Mouse (Mus musculus) stomach, embryonic 16.5 days (tissue): ENCODE measurements at regions not wholly inside any gene's neighbourhood (a gene's known extent, or its start where the extent isn't known, plus 50 kb on each side); places are given as distances from the start of the nearest gene placed in this dataset.

Experiments
- ATAC-seq: fragments of 200-750 bp; cut with Nextera tagmentation; 2 replicates; pipeline ENCODE4 v1.8.0; 2017; ENCODE audit warnings: moderate number of reproducible peaks, moderate TSS enrichment; ENCODE audit not compliant: insufficient read depth, low FRiP score
- H3K27ac ChIP-seq: fragments of 300-500 bp; sonication (generic); 2 replicates; pipeline ENCODE4 v1.5.1; 2014; ENCODE audit warnings: low read length
- H3K27me3 ChIP-seq: fragments of 300-500 bp; sonication (generic); 2 replicates; pipeline ENCODE4 v1.6.1; 2014; ENCODE audit warnings: low read length, control low read depth, mixed read lengths; ENCODE audit not compliant: control insufficient read depth, insufficient read depth
- H3K36me3 ChIP-seq: fragments of 300-500 bp; sonication (generic); 2 replicates; pipeline ENCODE4 v1.6.1; 2014; ENCODE audit warnings: low read length; ENCODE audit not compliant: control insufficient read depth, insufficient read depth
- H3K4me1 ChIP-seq: fragments of 300-500 bp; sonication (generic); 2 replicates; pipeline ENCODE4 v1.6.1; 2014; ENCODE audit warnings: low read length, control low read depth, mixed read lengths; ENCODE audit not compliant: control insufficient read depth, insufficient read depth
- H3K4me2 ChIP-seq: fragments of 300-500 bp; sonication (generic); 2 replicates; pipeline ENCODE4 v1.6.1; 2014; ENCODE audit warnings: low read depth, low read length, mixed read lengths
- H3K4me3 ChIP-seq: fragments of 300-500 bp; sonication (generic); replicated peaks from 2 replicates; pipeline ENCODE4 v1.5.1; 2014; ENCODE audit warnings: mild to moderate bottlenecking, low read length
- H3K9ac ChIP-seq: fragments of 300-500 bp; sonication (generic); 2 replicates; pipeline ENCODE4 v1.6.1; 2014; ENCODE audit warnings: low read length
- H3K9me3 ChIP-seq: fragments of 300-500 bp; sonication (generic); replicated peaks from 2 replicates; pipeline ENCODE4 v1.6.1; 2016; ENCODE audit warnings: low read length, control low read depth; ENCODE audit not compliant: control insufficient read depth
- WGBS: fragments of 180-500 bp; shearing (Covaris S2); extraction: QIAGEN DNeasy Blood & Tissue Kit; methylation state at CpG from one replicate; pipeline ENCODE4 v1.1.7; 2014; 5-methylcytosine and 5-hydroxymethylcytosine counted together

DNA sequence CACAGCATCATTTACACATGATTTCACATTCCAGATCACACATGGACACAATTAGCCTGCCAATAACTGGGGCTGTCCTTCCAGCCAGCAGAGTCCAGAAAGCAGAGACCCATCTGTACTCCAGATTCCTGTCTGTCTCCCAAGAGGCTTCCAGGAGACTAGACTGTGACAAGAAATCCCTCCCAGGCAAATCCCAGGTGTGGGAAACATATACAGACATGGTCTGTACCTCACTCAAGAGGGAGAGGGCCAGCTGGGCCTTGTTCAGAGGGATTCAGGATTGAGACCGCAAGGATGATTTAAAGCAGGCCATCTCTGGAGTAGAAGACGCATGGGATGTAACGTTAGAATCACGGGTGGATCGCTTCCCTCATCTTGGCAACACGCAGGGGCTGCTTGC is 182.7 kb upstream of the Prr30 start:
- no peaks in the 10 kb centered on the region for H3K27me3 ChIP-seq
- H3K36me3 ChIP-seq, result no peaks in the 10 kb centered on the region
- H3K9ac ChIP-seq, result no peak overlapping the region
- H3K9me3 ChIP-seq, result no peaks in the 10 kb centered on the region
- WGBS, result 50% methylated on average over 6 of the region's 6 CpGs
- no peak overlapping the region for H3K27ac ChIP-seq
- H3K4me2 ChIP-seq, result no peak overlapping the region
- peak; percentile 37; the same call in 1 of the 2 replicates for ATAC-seq
- H3K4me1 ChIP-seq, result peaks cover 3% of the 10 kb centered on the region; the same call in 1 of the 2 replicates
- no peak overlapping the region for H3K4me3 ChIP-seq

DNA sequence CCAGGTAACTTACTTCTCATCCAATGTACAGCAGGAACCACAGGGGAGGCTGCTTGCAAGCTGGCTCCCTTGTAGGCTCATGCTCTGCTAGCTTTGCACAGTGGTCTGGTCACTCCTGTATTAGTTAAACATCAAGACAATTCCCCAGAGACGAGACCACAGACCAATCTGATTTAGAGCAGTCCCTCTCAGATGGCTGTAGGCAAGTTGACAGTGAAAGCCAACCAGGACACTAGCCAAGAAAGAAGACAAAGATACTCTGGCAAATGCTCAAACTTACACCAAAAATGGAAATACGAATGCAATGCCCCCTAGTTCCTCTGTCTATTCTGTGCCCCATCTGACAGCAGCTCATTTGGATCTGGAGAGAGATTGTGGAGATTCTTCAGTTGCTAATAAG is 181.8 kb upstream of the Prr30 start:
- no peak for ATAC-seq
- Histone ChIP-seq H3K4me1 (peaks cover 3% of the 10 kb centered on the region; the same call in 1 of the 2 replicates), H3K36me3 (no peaks in the 10 kb centered on the region), H3K27ac (no peak overlapping the region), H3K4me2 (no peak overlapping the region), H3K9me3 (no peaks in the 10 kb centered on the region), H3K27me3 (no peaks in the 10 kb centered on the region), H3K9ac (no peak overlapping the region), H3K4me3 (no peak overlapping the region)
- WGBS, result 52% methylated on average over 2 of the region's 2 CpGs

DNA sequence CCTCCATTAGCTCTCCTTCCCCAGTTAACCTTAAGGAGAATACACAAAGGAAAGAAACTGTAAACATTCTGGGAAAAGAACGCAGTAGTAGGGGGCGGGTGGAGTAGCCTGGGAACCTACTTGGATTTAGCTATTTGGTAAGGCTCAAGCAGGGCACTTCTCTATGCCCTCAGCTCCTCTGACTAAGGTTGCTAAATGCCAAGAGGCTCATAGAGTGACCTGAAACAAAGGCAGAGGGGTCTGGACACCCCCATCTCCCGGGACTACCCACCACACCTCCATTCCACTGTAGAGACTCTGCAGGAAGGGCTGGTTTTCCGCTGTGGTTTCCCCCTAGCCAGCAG is 179.5 kb upstream of the Prr30 start:
- Histone ChIP-seq H3K4me1 (peaks cover 3% of the 10 kb centered on the region; the same call in 1 of the 2 replicates), H3K36me3 (no peaks in the 10 kb centered on the region), H3K9ac (peak overlapping the region; percentile 28; the same call in 1 of the 2 replicates), H3K9me3 (no peaks in the 10 kb centered on the region), H3K27me3 (no peaks in the 10 kb centered on the region), H3K4me3 (peak overlapping the region; percentile 38; the same call in 1 of the 2 replicates), H3K4me2 (peak overlapping the region; percentile 67), H3K27ac (no peak overlapping the region)
- 0 out of 2 replicates have a peak, but pooled peaks have one; percentile 6 for ATAC-seq
- WGBS, result 37% methylated on average over 4 of the region's 4 CpGs

DNA sequence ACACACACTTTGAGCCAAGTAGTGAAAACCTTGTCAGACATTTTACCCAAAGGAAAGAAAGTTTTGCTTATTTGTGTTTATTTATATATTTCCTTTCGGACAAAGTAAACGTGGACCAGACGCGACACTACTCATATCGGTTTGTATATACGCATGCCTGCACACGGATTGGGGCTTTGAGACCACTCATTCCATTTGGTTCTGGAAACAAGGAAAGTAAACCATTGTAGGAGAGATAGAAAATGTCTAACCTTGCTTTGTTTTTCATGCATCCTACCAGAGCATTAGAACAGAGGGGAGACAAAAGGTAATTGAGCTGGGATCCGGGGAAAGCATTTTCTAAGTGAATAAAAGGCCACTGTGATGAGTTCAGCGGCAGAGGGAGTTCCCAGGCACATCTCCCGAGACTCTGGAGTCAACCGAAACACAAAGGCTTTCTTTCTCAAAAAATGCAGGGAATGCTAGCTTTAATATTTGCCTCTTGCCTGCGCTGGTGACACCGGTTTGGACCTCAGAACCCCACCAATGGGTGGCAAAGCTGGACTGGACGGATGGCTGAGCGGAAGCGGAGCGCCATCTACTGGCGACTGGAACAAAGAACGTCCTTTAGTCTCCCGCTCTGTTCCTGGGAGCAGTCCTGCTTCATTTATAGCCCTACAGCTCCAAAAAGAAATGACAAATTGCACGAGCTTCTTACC is 179.0 kb upstream of the Prr30 start:
- H3K4me1 ChIP-seq, result peaks cover 3% of the 10 kb centered on the region; the same call in 1 of the 2 replicates
- no peaks in the 10 kb centered on the region for H3K36me3 ChIP-seq
- ATAC-seq, result peak; percentile 85
- no peaks in the 10 kb centered on the region for H3K27me3 ChIP-seq
- no peak overlapping the region for H3K27ac ChIP-seq
- peak overlapping the region; percentile 38 for H3K4me3 ChIP-seq
- peak overlapping the region; percentile 65 for H3K9ac ChIP-seq
- no peaks in the 10 kb centered on the region for H3K9me3 ChIP-seq
- H3K4me2 ChIP-seq, result peak overlapping the region; percentile 67
- 17% methylated on average over 21 of the region's 21 CpGs for WGBS

DNA sequence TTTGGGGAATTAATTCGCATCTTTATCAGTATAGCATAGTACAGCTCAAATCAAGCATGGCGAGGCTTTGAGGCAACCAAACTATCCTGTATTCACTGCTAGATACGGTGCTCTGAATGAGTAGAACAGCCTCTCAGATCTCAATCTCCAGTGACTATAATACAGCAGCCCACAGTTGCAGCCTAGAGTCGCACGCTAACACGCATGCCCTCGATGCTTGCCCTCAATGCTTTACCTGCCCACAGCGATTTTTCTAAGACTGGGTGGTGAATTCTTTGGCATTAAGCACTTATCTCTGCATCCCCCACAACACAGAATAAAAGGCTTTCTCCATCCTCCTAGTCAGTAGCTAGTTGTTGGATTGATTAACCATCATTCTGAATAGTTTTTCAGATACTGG is 178.4 kb upstream of the Prr30 start:
- H3K36me3 ChIP-seq, result no peaks in the 10 kb centered on the region
- H3K4me1 ChIP-seq, result peaks cover 3% of the 10 kb centered on the region; the same call in 1 of the 2 replicates
- H3K27ac ChIP-seq, result no peak overlapping the region
- H3K9ac ChIP-seq, result no peak overlapping the region
- ATAC-seq, result no peak
- WGBS, result 82% methylated on average over 8 of the region's 8 CpGs
- peak overlapping the region; percentile 38; the same call in 1 of the 2 replicates for H3K4me3 ChIP-seq
- H3K27me3 ChIP-seq, result no peaks in the 10 kb centered on the region
- no peaks in the 10 kb centered on the region for H3K9me3 ChIP-seq
- H3K4me2 ChIP-seq, result 0 out of 2 replicates have a peak overlapping the region, but pooled peaks have one; percentile 67

DNA sequence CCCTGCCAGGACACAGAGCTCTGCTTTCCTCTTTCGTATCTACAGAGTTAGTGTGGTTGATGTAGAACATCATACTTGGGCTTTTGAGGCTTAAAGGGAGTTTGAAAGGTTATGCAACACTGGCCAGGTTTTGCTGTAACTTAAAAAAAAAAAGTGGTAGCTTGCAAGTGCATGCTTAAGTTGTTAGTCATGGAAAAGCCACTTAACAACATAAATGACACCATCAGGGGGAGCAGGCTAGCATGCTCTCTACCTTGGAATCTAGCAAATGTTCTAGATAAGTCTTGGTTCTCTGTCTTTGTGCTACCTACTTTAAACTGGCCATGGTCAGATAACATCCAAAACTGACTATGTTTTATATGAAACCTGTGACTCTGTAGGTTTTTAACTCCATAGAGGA is 176.6 kb upstream of the Prr30 start:
- no peaks in the 10 kb centered on the region for H3K36me3 ChIP-seq
- ATAC-seq, result no peak
- no peaks in the 10 kb centered on the region for H3K9me3 ChIP-seq
- WGBS, result 63% methylated on average over 1 of the region's 1 CpGs
- no peak overlapping the region for H3K4me3 ChIP-seq
- no peak overlapping the region for H3K4me2 ChIP-seq
- no peaks in the 10 kb centered on the region for H3K27me3 ChIP-seq
- no peak overlapping the region for H3K9ac ChIP-seq
- H3K27ac ChIP-seq, result no peak overlapping the region
- H3K4me1 ChIP-seq, result peaks cover 3% of the 10 kb centered on the region; the same call in 1 of the 2 replicates

DNA sequence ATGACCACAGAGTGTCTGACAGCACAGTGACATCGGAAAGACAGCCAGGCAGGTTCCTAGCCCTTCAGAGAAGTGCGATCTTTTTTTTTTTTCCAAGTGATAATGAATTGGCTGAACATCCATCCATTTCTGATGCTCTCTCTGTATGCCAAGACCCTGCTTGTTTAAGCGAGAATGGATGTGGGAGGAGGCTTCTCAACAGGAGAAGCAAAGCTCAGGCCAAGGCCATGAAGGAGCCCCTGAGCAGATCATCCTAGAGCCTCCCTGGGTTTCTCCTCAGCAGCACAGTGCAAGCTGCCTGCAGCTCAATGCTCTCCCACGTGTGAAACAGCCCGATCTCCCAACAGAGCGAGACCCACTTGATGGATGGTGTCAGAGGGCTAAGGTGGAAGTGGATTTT is 175.7 kb upstream of the Prr30 start:
- H3K9me3 ChIP-seq, result no peaks in the 10 kb centered on the region
- H3K27me3 ChIP-seq, result no peaks in the 10 kb centered on the region
- peaks cover 3% of the 10 kb centered on the region; the same call in 1 of the 2 replicates for H3K4me1 ChIP-seq
- 41% methylated on average over 6 of the region's 6 CpGs for WGBS
- no peak overlapping the region for H3K9ac ChIP-seq
- no peak overlapping the region for H3K27ac ChIP-seq
- H3K4me3 ChIP-seq, result no peak overlapping the region
- ATAC-seq, result no peak
- H3K36me3 ChIP-seq, result no peaks in the 10 kb centered on the region
- H3K4me2 ChIP-seq, result no peak overlapping the region

DNA sequence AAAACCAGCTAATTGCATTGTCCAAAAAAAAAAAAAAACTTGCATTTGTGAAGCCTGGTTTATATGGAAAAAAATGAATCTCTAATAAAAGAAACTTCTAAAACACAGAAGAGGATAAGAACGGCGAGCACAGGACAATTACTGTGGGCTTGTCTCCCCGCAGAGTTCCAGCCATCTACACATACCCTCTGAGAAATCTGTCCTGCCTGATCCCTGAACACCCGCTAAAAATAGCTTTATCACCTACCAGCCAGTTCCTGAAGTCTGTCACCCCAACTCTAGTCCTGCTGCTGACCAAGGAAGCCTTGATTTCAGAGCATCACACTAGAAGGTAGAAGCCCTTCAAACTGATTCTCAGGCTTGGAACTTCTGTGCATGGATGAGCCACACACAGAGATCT is 173.7 kb upstream of the Prr30 start:
- no peak overlapping the region for H3K4me2 ChIP-seq
- H3K27me3 ChIP-seq, result no peaks in the 10 kb centered on the region
- 91% methylated on average over 4 of the region's 4 CpGs for WGBS
- H3K27ac ChIP-seq, result no peak overlapping the region
- no peak overlapping the region for H3K4me3 ChIP-seq
- H3K9me3 ChIP-seq, result no peaks in the 10 kb centered on the region
- no peak for ATAC-seq
- no peaks in the 10 kb centered on the region for H3K36me3 ChIP-seq
- no peak overlapping the region for H3K9ac ChIP-seq
- H3K4me1 ChIP-seq, result no peaks in the 10 kb centered on the region

DNA sequence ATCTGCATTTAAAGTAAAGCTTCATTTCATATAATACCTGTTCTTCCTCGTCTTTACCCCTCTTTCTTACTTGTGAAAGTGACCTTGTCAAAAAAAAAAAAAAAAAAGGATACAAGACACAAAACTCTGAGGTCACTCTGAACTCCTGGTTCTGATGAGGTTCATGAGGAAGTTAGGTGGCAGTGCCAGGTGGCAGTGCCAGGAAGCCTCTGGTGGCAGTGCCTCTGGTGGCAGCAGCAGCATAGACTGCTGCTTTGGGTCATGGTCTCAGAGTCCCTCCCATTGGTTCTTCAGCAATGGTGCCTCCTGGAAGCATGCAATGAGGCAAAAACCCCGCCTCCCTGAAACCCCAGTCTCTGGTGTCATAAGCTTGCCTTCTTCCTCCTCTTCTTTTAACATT is 159.7 kb upstream of the Prr30 start:
- H3K4me1 ChIP-seq, result no peaks in the 10 kb centered on the region
- H3K4me3 ChIP-seq, result no peak overlapping the region
- no peaks in the 10 kb centered on the region for H3K9me3 ChIP-seq
- H3K27ac ChIP-seq, result no peak overlapping the region
- H3K27me3 ChIP-seq, result no peaks in the 10 kb centered on the region
- no peak overlapping the region for H3K9ac ChIP-seq
- ATAC-seq, result no peak
- H3K4me2 ChIP-seq, result no peak overlapping the region
- 76% methylated on average over 2 of the region's 2 CpGs for WGBS
- H3K36me3 ChIP-seq, result no peaks in the 10 kb centered on the region
